Mouse (Mus musculus): ENCODE results near the gene Eif2ak4. TPM values are rescaled to one million over a fixed set of nuclear protein-coding genes. Genes with fewer than 3 reads are reported as not detected.

Eif2ak4 gene
- polyA plus RNA-seq, 2 experiments: 3.7 to 6.3 TPM

GRCm38 (mm10) chr2:118457463-118458261 lies 69.2 kb downstream of the Eif2ak4 start:
- Histone ChIP-seq H3K9ac (replicated peaks) (no peak overlapping the region), H3K9me3 (ENCODE audit: control insufficient read depth, low read length) (no peaks in the 10 kb centered on the region), H3K27me3 (ENCODE audit: control insufficient read depth, insufficient read depth, low read length) (no peaks in the 10 kb centered on the region), H3K36me3 (replicated peaks; ENCODE audit: control insufficient read depth, insufficient read depth, low read depth) (peaks cover 3% of the 10 kb centered on the region; the same call in 1 of the 2 replicates), H3K27ac (no peak overlapping the region), H3K4me3 (ENCODE audit: insufficient read depth in 1 of 2, low read depth in 2 of 2, low read length in 2 of 2) (no peak overlapping the region), H3K4me1 (replicated peaks; ENCODE audit: control insufficient read depth in 2 of 2, insufficient read depth in 2 of 2, low read length in 1 of 2) (no peaks in the 10 kb centered on the region), H3K4me2 (ENCODE audit: low read depth) (no peak overlapping the region)
- 82% methylated on average over 13 of the region's 13 CpGs for WGBS (ENCODE audit: insufficient replicate concordance)
- DNase-seq (ENCODE audit: low read depth in 3 of 3, low spot score in 3 of 3): no peak
- ATAC-seq (ENCODE audit: insufficient read depth): no peak
- TF ChIP-seq CTCF (IDR thresholded peaks at IDR 0.05; ENCODE audit: low read depth): no peak
- no peak for TF ChIP-seq EP300 (IDR thresholded peaks at IDR 0.05; ENCODE audit: low read depth)

GRCm38 (mm10) chr2:118461480-118462165 lies 73.2 kb downstream of the Eif2ak4 start:
- no peak for DNase-seq (ENCODE audit: low read depth in 3 of 3, low spot score in 3 of 3)
- no peak overlapping the region for H3K9ac ChIP-seq (replicated peaks)
- no peaks in the 10 kb centered on the region for H3K27me3 ChIP-seq (ENCODE audit: control insufficient read depth, insufficient read depth, low read length)
- no peak overlapping the region for H3K4me2 ChIP-seq (ENCODE audit: low read depth)
- ATAC-seq (ENCODE audit: insufficient read depth): no peak
- H3K4me1 ChIP-seq (replicated peaks; ENCODE audit: control insufficient read depth in 2 of 2, insufficient read depth in 2 of 2, low read length in 1 of 2): no peaks in the 10 kb centered on the region
- peaks cover 5% of the 10 kb centered on the region; the same call in 1 of the 2 replicates for H3K36me3 ChIP-seq (replicated peaks; ENCODE audit: control insufficient read depth, insufficient read depth, low read depth)
- no peak for TF ChIP-seq EP300 (IDR thresholded peaks at IDR 0.05; ENCODE audit: low read depth)
- no peak for TF ChIP-seq CTCF (IDR thresholded peaks at IDR 0.05; ENCODE audit: low read depth)
- no peak overlapping the region for H3K27ac ChIP-seq
- no peaks in the 10 kb centered on the region for H3K9me3 ChIP-seq (ENCODE audit: control insufficient read depth, low read length)
- WGBS (ENCODE audit: insufficient replicate concordance): 79% methylated on average over 16 of the region's 16 CpGs
- no peak overlapping the region for H3K4me3 ChIP-seq (ENCODE audit: insufficient read depth in 1 of 2, low read depth in 2 of 2, low read length in 2 of 2)

GRCm38 (mm10) chr2:118463480-118463879 lies 75.1 kb downstream of the Eif2ak4 start:
- ATAC-seq (ENCODE audit: insufficient read depth) (no peak), DNase-seq (ENCODE audit: low read depth in 3 of 3, low spot score in 3 of 3) (no peak)
- H3K27ac ChIP-seq: no peak overlapping the region
- no peak for TF ChIP-seq EP300 (IDR thresholded peaks at IDR 0.05; ENCODE audit: low read depth)
- TF ChIP-seq CTCF (IDR thresholded peaks at IDR 0.05; ENCODE audit: low read depth): no peak
- H3K4me3 ChIP-seq (ENCODE audit: insufficient read depth in 1 of 2, low read depth in 2 of 2, low read length in 2 of 2): no peak overlapping the region
- no peaks in the 10 kb centered on the region for H3K27me3 ChIP-seq (ENCODE audit: control insufficient read depth, insufficient read depth, low read length)
- H3K9ac ChIP-seq (replicated peaks): no peak overlapping the region
- 76% methylated on average over 5 of the region's 5 CpGs for WGBS (ENCODE audit: insufficient replicate concordance)
- H3K4me1 ChIP-seq (replicated peaks; ENCODE audit: control insufficient read depth in 2 of 2, insufficient read depth in 2 of 2, low read length in 1 of 2): no peaks in the 10 kb centered on the region
- no peaks in the 10 kb centered on the region for H3K9me3 ChIP-seq (ENCODE audit: control insufficient read depth, low read length)
- no peak overlapping the region for H3K4me2 ChIP-seq (ENCODE audit: low read depth)
- H3K36me3 ChIP-seq (replicated peaks; ENCODE audit: control insufficient read depth, insufficient read depth, low read depth): peaks cover 2% of the 10 kb centered on the region

GRCm38 (mm10) chr2:118464450-118464849 lies 76.0 kb downstream of the Eif2ak4 start:
- Histone ChIP-seq H3K4me2 (ENCODE audit: low read depth) (no peak overlapping the region), H3K4me1 (replicated peaks; ENCODE audit: control insufficient read depth in 2 of 2, insufficient read depth in 2 of 2, low read length in 1 of 2) (no peaks in the 10 kb centered on the region), H3K9me3 (ENCODE audit: control insufficient read depth, low read length) (no peaks in the 10 kb centered on the region), H3K9ac (replicated peaks) (no peak overlapping the region), H3K4me3 (ENCODE audit: insufficient read depth in 1 of 2, low read depth in 2 of 2, low read length in 2 of 2) (no peak overlapping the region), H3K27me3 (ENCODE audit: control insufficient read depth, insufficient read depth, low read length) (no peaks in the 10 kb centered on the region), H3K27ac (no peak overlapping the region), H3K36me3 (replicated peaks; ENCODE audit: control insufficient read depth, insufficient read depth, low read depth) (peaks cover 2% of the 10 kb centered on the region)
- TF ChIP-seq EP300 (IDR thresholded peaks at IDR 0.05; ENCODE audit: low read depth) (no peak), CTCF (IDR thresholded peaks at IDR 0.05; ENCODE audit: low read depth) (no peak)
- WGBS (ENCODE audit: insufficient replicate concordance): 72% methylated on average over 3 of the region's 3 CpGs
- DNase-seq (ENCODE audit: low read depth in 3 of 3, low spot score in 3 of 3) (no peak), ATAC-seq (ENCODE audit: insufficient read depth) (no peak)

GRCm38 (mm10) chr2:118465894-118466293 lies 77.5 kb downstream of the Eif2ak4 start:
- WGBS (ENCODE audit: insufficient replicate concordance): 69% methylated on average over 2 of the region's 2 CpGs
- TF ChIP-seq CTCF (IDR thresholded peaks at IDR 0.05; ENCODE audit: low read depth) (no peak), EP300 (IDR thresholded peaks at IDR 0.05; ENCODE audit: low read depth) (no peak)
- no peak overlapping the region for H3K4me2 ChIP-seq (ENCODE audit: low read depth)
- no peak overlapping the region for H3K9ac ChIP-seq (replicated peaks)
- H3K9me3 ChIP-seq (ENCODE audit: control insufficient read depth, low read length): no peaks in the 10 kb centered on the region
- H3K4me1 ChIP-seq (replicated peaks; ENCODE audit: control insufficient read depth in 2 of 2, insufficient read depth in 2 of 2, low read length in 1 of 2): no peaks in the 10 kb centered on the region
- DNase-seq (ENCODE audit: low read depth in 3 of 3, low spot score in 3 of 3) (no peak), ATAC-seq (ENCODE audit: insufficient read depth) (no peak)
- H3K4me3 ChIP-seq (ENCODE audit: insufficient read depth in 1 of 2, low read depth in 2 of 2, low read length in 2 of 2): no peak overlapping the region
- H3K27me3 ChIP-seq (ENCODE audit: control insufficient read depth, insufficient read depth, low read length): no peaks in the 10 kb centered on the region
- no peak overlapping the region for H3K27ac ChIP-seq
- peaks cover 7% of the 10 kb centered on the region for H3K36me3 ChIP-seq (replicated peaks; ENCODE audit: control insufficient read depth, insufficient read depth, low read depth)

Measured in liver, embryonic 14.5 days (tissue).